Mouse (Mus musculus) limb, embryonic 14.5 days (tissue): ENCODE data around the gene Rab3ip. TPM values are rescaled to one million over a fixed set of nuclear protein-coding genes. Genes with fewer than 3 reads are reported as not detected.

ENCODE experiments used
- ATAC-seq: fragments of 200-750 bp; cut with Nextera tagmentation; 2 replicates; pipeline ENCODE4 v1.8.0; 2017; ENCODE audit warnings: low read depth, moderate number of reproducible peaks, moderate TSS enrichment; ENCODE audit not compliant: low FRiP score
- DNase-seq: peaks from one replicate; pipeline ENCODE4 v3.0.0-alpha.2; 2015; ENCODE audit warnings: low spot score
- H3K27ac ChIP-seq: fragments of 300-500 bp; sonication (generic); replicated peaks from 2 replicates; pipeline ENCODE4 v1.5.1; 2014; ENCODE audit warnings: low read depth, mild to moderate bottlenecking, low read length, moderate library complexity, mixed read lengths
- H3K27me3 ChIP-seq: fragments of 300-500 bp; sonication (generic); 2 replicates; pipeline ENCODE4 v1.6.1; 2014; ENCODE audit warnings: low read length, mixed read lengths; ENCODE audit not compliant: control insufficient read depth, insufficient read depth
- H3K36me3 ChIP-seq: fragments of 300-500 bp; sonication (generic); 2 replicates; pipeline ENCODE4 v1.6.1; 2014; ENCODE audit warnings: mild to moderate bottlenecking, low read length, moderate library complexity, mixed read lengths; ENCODE audit not compliant: control insufficient read depth, insufficient read depth
- H3K4me1 ChIP-seq: fragments of 300-500 bp; sonication (generic); 2 replicates; pipeline ENCODE4 v1.6.1; 2014; ENCODE audit warnings: antibody characterized with exemption, low read length, mixed read lengths; ENCODE audit not compliant: control insufficient read depth, insufficient read depth
- H3K4me2 ChIP-seq: fragments of 300-500 bp; sonication (generic); replicated peaks from 2 replicates; pipeline ENCODE4 v1.6.1; 2014; ENCODE audit warnings: low read depth, mild to moderate bottlenecking, low read length, moderate library complexity; ENCODE audit not compliant: severe bottlenecking
- H3K4me3 ChIP-seq: fragments of 300-500 bp; sonication (generic); replicated peaks from 2 replicates; pipeline ENCODE4 v1.5.1; 2014; ENCODE audit warnings: low read length
- H3K9ac ChIP-seq: fragments of 300-500 bp; sonication (generic); 2 replicates; pipeline ENCODE4 v1.6.1; 2014; ENCODE audit warnings: mild to moderate bottlenecking, low read depth, low read length, moderate library complexity; ENCODE audit not compliant: severe bottlenecking
- H3K9me3 ChIP-seq: fragments of 300-500 bp; sonication (generic); 2 replicates; pipeline ENCODE4 v1.6.1; 2016; ENCODE audit warnings: low read length; ENCODE audit not compliant: control insufficient read depth
- POLR2A ChIP-seq: fragments of 200-500 bp; IDR thresholded peaks from 2 replicates; pipeline ENCODE4 v1.8.0; 2012; ENCODE audit warnings: inconsistent platforms, mild to moderate bottlenecking, moderate library complexity, borderline replicate concordance; ENCODE audit not compliant: insufficient read depth, insufficient read length; ENCODE audit errors: extremely low read depth
- WGBS: fragments of 180-500 bp; shearing (Covaris S2); extraction: QIAGEN DNeasy Blood & Tissue Kit; methylation state at CpG from one replicate; pipeline ENCODE4 v1.1.7; 2014; 5-methylcytosine and 5-hydroxymethylcytosine counted together
- polyA plus RNA-seq, 2 experiments: library from polyadenylated mRNA; depleted of rRNA in 1 of 2; stranded (reverse) in 1 of 2; unstranded in 1 of 2; fragments of >200 nt; fragmentation: Nextera tagmentation in 1 of 2; extraction: Ambion mirVana in 1 of 2; gene quantifications; 2 replicates each; pipeline versions ENCODE4 v1.2.1 to v1.2.3; 2012 to 2014

Gene Rab3ip
- polyA plus RNA-seq, 2 experiments = 24.3 to 27.0 TPM

DNA sequence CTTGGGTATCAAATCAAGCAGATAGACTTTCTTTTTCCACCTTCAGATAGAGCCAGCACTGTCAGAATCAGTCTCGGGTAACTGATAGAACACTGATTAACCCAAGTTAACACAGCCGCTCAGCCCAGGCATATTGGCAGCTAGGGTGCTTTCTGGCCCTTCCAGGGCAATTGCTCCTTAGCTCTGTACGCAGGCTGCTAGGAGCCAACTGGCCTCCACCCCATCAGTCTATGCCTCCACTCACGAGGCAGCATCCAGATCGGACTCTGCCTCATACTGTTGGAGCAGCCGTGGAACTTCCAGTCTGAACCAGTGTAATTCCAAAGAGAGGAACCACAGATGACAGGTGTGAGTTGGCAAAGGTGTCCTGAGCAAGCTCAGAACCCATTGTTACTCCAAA, 15.5 kb upstream of the Rab3ip start:
- no peaks in the 10 kb centered on the region for H3K36me3 ChIP-seq
- no peak overlapping the region for H3K27ac ChIP-seq
- no peak for DNase-seq
- WGBS = 70% methylated on average over 6 of the region's 6 CpGs
- no peak for ATAC-seq
- H3K9ac ChIP-seq = no peak overlapping the region
- TF ChIP-seq POLR2A = no peak
- no peaks in the 10 kb centered on the region for H3K4me1 ChIP-seq
- H3K4me3 ChIP-seq = no peak overlapping the region
- no peak overlapping the region for H3K4me2 ChIP-seq
- no peaks in the 10 kb centered on the region for H3K9me3 ChIP-seq
- H3K27me3 ChIP-seq = no peaks in the 10 kb centered on the region

- WGBS = 39% methylated on average over 5 of the region's 5 CpGs
- DNase-seq (no peak), ATAC-seq (peak; percentile 60; the same call in 1 of the 2 replicates)
- Histone ChIP-seq H3K36me3 (no peaks in the 10 kb centered on the region), H3K27me3 (no peaks in the 10 kb centered on the region), H3K4me2 (no peak overlapping the region), H3K27ac (no peak overlapping the region), H3K9me3 (no peaks in the 10 kb centered on the region), H3K4me3 (no peak overlapping the region), H3K4me1 (no peaks in the 10 kb centered on the region), H3K9ac (no peak overlapping the region)
- no peak for TF ChIP-seq POLR2A
Measured at GRCm38 (mm10) chr10:116965297-116965696, 14.7 kb upstream of the Rab3ip start.

DNA sequence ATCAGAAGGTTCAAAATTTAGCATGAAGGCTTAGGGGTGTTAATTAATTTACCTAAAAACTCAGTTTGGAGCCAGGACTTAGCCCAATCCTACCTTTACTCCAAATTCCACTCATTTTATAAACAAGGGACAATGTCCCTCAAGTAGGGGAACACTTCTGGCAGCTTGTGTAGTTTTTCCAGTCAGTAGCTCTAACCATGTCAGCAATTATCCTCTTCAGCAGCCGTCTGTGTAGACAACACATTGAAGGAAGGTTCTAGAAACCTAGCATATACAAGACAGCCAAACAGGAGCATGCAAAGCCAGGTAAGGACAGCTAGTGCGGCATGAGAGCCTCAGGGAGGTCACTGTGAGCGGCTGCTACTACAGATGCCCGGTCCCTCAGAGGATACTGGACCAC, 14.0 kb upstream of the Rab3ip start:
- no peak for ATAC-seq
- no peak overlapping the region for H3K4me3 ChIP-seq
- no peak for DNase-seq
- H3K4me2 ChIP-seq = no peak overlapping the region
- H3K4me1 ChIP-seq = no peaks in the 10 kb centered on the region
- H3K27ac ChIP-seq = no peak overlapping the region
- H3K27me3 ChIP-seq = no peaks in the 10 kb centered on the region
- no peaks in the 10 kb centered on the region for H3K9me3 ChIP-seq
- H3K36me3 ChIP-seq = no peaks in the 10 kb centered on the region
- 80% methylated on average over 4 of the region's 4 CpGs for WGBS
- no peak overlapping the region for H3K9ac ChIP-seq
- TF ChIP-seq POLR2A = no peak

GRCm38 (mm10) chr10:116964084-116964483, 13.5 kb upstream of the Rab3ip start:
- H3K27me3 ChIP-seq = no peaks in the 10 kb centered on the region
- TF ChIP-seq POLR2A = no peak
- H3K9ac ChIP-seq = no peak overlapping the region
- no peak overlapping the region for H3K4me2 ChIP-seq
- H3K4me3 ChIP-seq = no peak overlapping the region
- no peaks in the 10 kb centered on the region for H3K4me1 ChIP-seq
- H3K9me3 ChIP-seq = no peaks in the 10 kb centered on the region
- no peak for ATAC-seq
- H3K27ac ChIP-seq = no peak overlapping the region
- WGBS = 80% methylated on average over 11 of the region's 11 CpGs
- no peak for DNase-seq
- no peaks in the 10 kb centered on the region for H3K36me3 ChIP-seq

DNA sequence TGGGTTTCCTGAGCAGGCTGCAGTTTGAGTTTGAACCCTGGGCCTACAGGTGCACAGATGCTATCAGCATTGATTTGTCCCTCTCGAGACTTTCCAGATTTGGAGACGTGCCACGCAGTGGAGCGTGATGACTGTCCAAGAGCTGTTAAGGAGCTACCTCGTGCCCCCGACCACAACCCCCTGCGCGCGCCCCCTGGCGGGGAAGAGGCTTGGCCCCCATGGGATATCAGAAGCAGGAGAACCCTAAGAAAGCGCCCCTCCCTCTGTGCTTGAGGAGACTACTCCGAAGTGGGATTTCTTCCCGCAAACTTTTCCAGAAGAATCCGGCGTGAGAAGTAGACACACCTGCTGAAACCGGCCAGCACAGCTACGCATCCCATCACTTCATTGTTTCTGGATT, 12.2 kb upstream of the Rab3ip start:
- no peaks in the 10 kb centered on the region for H3K27me3 ChIP-seq
- H3K4me2 ChIP-seq = no peak overlapping the region
- no peak overlapping the region for H3K9ac ChIP-seq
- H3K4me1 ChIP-seq = no peaks in the 10 kb centered on the region
- ATAC-seq (no peak), DNase-seq (no peak)
- TF ChIP-seq POLR2A = no peak
- no peak overlapping the region for H3K4me3 ChIP-seq
- H3K27ac ChIP-seq = no peak overlapping the region
- H3K9me3 ChIP-seq = no peaks in the 10 kb centered on the region
- no peaks in the 10 kb centered on the region for H3K36me3 ChIP-seq
- 61% methylated on average over 17 of the region's 17 CpGs for WGBS

DNA sequence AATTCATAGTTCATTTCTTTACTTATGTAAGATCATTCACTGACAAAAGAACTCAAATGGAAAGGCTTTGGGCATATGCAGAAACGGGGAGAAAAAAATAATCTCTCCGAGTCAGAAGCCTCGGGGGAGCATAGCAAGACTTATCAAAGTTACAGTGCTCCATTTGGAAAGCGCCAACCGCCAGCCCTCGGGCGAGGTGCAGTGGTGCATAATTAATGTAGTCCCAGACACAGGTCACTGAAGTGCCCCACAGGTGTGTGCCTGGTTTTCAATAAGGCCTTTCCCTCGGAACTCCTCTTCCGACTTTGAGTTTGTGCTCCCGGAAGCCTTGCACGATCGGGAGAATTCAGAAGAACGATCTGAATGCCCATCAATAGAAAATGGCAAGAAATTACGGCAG, 11.6 kb upstream of the Rab3ip start:
- Histone ChIP-seq H3K9me3 (no peaks in the 10 kb centered on the region), H3K9ac (no peak overlapping the region), H3K4me2 (no peak overlapping the region), H3K36me3 (no peaks in the 10 kb centered on the region), H3K27ac (no peak overlapping the region), H3K27me3 (no peaks in the 10 kb centered on the region), H3K4me3 (no peak overlapping the region), H3K4me1 (no peaks in the 10 kb centered on the region)
- WGBS = 72% methylated on average over 14 of the region's 14 CpGs
- DNase-seq = no peak
- TF ChIP-seq POLR2A = no peak
- ATAC-seq = no peak
